Mouse (Mus musculus) myocyte (in vitro differentiated cells): Measurements from ENCODE around the gene Wnt7b.
A peak's percentile ranks its signal among the peaks of the same experiment; 100 is the strongest.

Experiments
- CEBPB ChIP-seq: IDR thresholded peaks from 2 replicates; pipeline ENCODE4 v1.6.1; 2011; ENCODE audit warnings: mild to moderate bottlenecking, moderate library complexity; ENCODE audit not compliant: poor library complexity, insufficient read depth, severe bottlenecking
- E2F4 ChIP-seq: IDR thresholded peaks from one replicate; pipeline ENCODE4 v1.6.1; 2011; ENCODE audit warnings: mild to moderate bottlenecking, control low read depth, moderate library complexity; ENCODE audit not compliant: insufficient read depth
- MAX ChIP-seq: IDR thresholded peaks from one replicate; pipeline ENCODE4 v1.6.1; 2011; ENCODE audit warnings: low read depth, mild to moderate bottlenecking, control low read depth
- MYOD1 ChIP-seq, 3 experiments: IDR thresholded peaks; one replicate each; pipeline ENCODE4 v1.6.1; 2011; ENCODE audit warnings: control low read depth in 2 of 3, low read depth in 2 of 3, mild to moderate bottlenecking in 2 of 3, moderate library complexity in 1 of 3; ENCODE audit not compliant: insufficient read length in 2 of 3, control insufficient read depth in 1 of 3
- MYOG ChIP-seq, 3 experiments: IDR thresholded peaks; one replicate each; pipeline ENCODE4 v1.6.1; 2011; ENCODE audit warnings: control low read depth in 2 of 3, low read depth in 2 of 3, mild to moderate bottlenecking in 2 of 3; ENCODE audit not compliant: insufficient read length in 2 of 3, control insufficient read depth in 1 of 3, insufficient read depth in 1 of 3
- POLR2A ChIP-seq: IDR thresholded peaks from one replicate; pipeline ENCODE4 v1.6.1; 2011; ENCODE audit warnings: low read depth, mild to moderate bottlenecking, control low read depth, moderate library complexity; ENCODE audit not compliant: insufficient read length
- POLR2AphosphoS2 ChIP-seq: IDR thresholded peaks from one replicate; pipeline ENCODE4 v1.6.1; 2011; ENCODE audit warnings: low read depth, control low read depth; ENCODE audit not compliant: insufficient read length
- REST ChIP-seq: IDR thresholded peaks from one replicate; pipeline ENCODE4 v1.6.1; 2011; ENCODE audit warnings: mild to moderate bottlenecking, control low read depth, moderate library complexity; ENCODE audit not compliant: insufficient read depth, insufficient read length
- SRF ChIP-seq: IDR thresholded peaks from one replicate; pipeline ENCODE4 v1.6.1; 2011; ENCODE audit warnings: low read depth; ENCODE audit not compliant: control insufficient read depth, insufficient read length
- TCF12 ChIP-seq: IDR thresholded peaks from one replicate; pipeline ENCODE4 v1.6.1; 2011; ENCODE audit warnings: mild to moderate bottlenecking, control low read depth; ENCODE audit not compliant: poor library complexity, insufficient read depth, severe bottlenecking
- TCF3 ChIP-seq: IDR thresholded peaks from one replicate; pipeline ENCODE4 v1.6.1; 2011; ENCODE audit warnings: low read depth, control low read depth; ENCODE audit not compliant: insufficient read length
- USF1 ChIP-seq: IDR thresholded peaks from one replicate; pipeline ENCODE4 v1.6.1; 2011; ENCODE audit warnings: low read depth, mild to moderate bottlenecking, control low read depth, moderate library complexity

DNA sequence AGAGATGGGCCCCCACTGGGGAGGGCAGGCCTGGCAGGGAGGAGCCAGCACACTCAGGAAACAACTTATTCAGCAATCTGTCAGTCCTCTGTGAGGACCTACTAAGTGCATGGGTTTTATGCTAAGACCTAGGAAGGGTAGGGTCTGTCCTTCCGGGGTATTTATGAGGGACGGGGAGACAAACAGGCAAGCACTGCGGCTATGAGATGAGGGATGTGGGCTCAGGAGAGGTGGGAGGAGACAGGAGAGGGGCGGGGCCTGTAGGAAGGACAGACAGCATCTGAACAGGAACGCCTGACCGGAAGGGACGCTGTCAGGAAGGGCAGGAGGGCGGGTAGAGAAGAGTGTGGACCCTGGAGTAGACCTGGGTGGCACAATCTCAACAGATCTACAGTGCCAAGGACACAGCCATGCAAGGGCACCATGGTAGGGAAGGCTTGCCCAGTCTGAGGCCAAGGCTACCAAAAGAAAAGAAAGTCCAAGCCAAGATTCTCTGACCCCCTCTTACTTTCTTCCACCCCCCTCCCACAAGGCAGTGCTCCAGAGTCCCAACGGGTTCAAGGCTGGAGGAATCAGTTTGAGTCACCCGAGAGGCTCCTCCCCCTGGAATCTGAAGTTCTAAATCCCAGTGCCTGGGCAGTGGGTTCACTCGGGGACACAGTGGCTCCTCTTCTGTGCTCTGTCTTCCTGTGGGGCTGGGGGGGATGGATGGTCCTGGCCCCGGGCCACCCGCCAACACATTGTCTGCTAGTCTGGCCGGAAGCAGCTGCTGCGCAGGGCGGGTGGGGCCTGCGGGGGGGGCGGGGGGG lies 17.8 kb upstream of the Wnt7b start:
- TF ChIP-seq POLR2A (peak; percentile 83), USF1 (no peak), MAX (no peak), CEBPB (no peak), E2F4 (peak; percentile 15), POLR2AphosphoS2 (peak; percentile 90), REST (no peak), MYOD1 (IDR thresholded peaks at IDR 0.05; ENCODE audit: control insufficient read depth in 1 of 3, insufficient read length in 2 of 3, low read depth in 2 of 3) (peak in 2 of 3 experiments; percentile 91 to 92), TCF12 (peak; percentile 82), MYOG (IDR thresholded peaks at IDR 0.05; ENCODE audit: control insufficient read depth in 1 of 3, insufficient read depth in 1 of 3, insufficient read length in 2 of 3, low read depth in 2 of 3) (peak in 2 of 3 experiments; percentile 87 to 89), TCF3 (peak; percentile 78), SRF (no peak)
